ENCODE assay signal across 7 mouse cellular contexts in genomic region chr7:68329000-68329399, GRCm38 (mm10).
"Had no signal": no experiment of that assay in that cellular context is flagged by ENCODE, and none has a peak within 500 bp of the region (broad histone marks: within the 10 kb centered on the region; RNA-seq: fewer than 3 reads in every experiment).

No protein-coding gene starts in this region.

- DNase-seq: kidney, adult 9 months; kidney, postnatal 10 days; kidney, postnatal 4 days; left cerebral cortex, postnatal 4 days; lung, adult 18-20 months; lung, postnatal 4 days; midbrain, embryonic 14.5 days had no signal
